Mouse (Mus musculus) hematopoietic stem cell, adult 5-6 weeks (primary cell): ENCODE data around the gene Eif4enif1. TPM values are rescaled to one million over a fixed set of nuclear protein-coding genes. Genes with fewer than 3 reads are reported as not detected.
"Not testable (repeated sequence)": the region's sequence is repeated elsewhere in the genome, so short reads cannot be mapped to it uniquely, and the experiment has no call there.

ENCODE experiments used
- ATAC-seq, 2 experiments: fragments of 125-278 bp in 1 of 2; replicated peaks in 1 of 2; 2 replicates each; pipeline ENCODE4 v1.8.0; 2016 to 2017; ENCODE audit warnings: inconsistent platforms in 2 of 2, mild to moderate bottlenecking in 2 of 2, moderate number of reproducible peaks in 2 of 2, low read depth in 1 of 2, moderate TSS enrichment in 1 of 2; ENCODE audit not compliant: low FRiP score in 2 of 2, poor library complexity in 2 of 2, severe bottlenecking in 2 of 2, insufficient read depth in 1 of 2, low TSS enrichment in 1 of 2
- total RNA-seq: library from RNA; stranded (forward); fragments of 172-1452, 232-1000 nt; gene quantifications from 2 replicates; pipeline ENCODE4 v1.2.3, GENCODE M21; 2017

Gene Eif4enif1
- 43.4 and 54.7 TPM in 2 replicates for total RNA-seq

DNA sequence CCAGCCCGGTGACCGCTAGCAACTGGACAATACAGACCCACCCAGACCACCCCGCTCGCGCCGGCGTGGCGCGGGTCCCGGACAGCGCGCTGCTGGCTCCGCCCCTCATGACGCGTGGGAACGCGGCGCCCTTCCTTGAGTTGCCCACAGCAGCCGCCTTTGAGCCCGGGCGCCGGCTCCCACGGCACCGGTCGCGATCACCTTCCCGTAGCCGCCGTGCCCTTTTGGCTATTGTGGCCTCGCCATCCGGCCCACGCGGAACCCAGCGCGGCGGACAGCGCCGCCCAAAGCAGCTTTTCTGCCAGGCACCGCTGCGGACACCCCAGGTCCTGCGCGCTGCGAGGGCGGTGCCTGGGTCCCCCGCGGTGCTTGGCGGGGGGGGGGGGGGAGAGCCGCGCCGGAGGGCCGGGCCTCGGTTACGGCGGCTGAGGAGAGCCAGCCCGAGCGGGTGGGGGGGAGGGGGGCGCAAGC, at the start of gene Eif4enif1:
Gene Eif4enif1 (plus strand): TSS at position 162 of the 471 bp plus-strand sequence.
- ATAC-seq, result peak in 1 of 2 experiments; percentile 16; a peak in 1 of 4 replicates

DNA sequence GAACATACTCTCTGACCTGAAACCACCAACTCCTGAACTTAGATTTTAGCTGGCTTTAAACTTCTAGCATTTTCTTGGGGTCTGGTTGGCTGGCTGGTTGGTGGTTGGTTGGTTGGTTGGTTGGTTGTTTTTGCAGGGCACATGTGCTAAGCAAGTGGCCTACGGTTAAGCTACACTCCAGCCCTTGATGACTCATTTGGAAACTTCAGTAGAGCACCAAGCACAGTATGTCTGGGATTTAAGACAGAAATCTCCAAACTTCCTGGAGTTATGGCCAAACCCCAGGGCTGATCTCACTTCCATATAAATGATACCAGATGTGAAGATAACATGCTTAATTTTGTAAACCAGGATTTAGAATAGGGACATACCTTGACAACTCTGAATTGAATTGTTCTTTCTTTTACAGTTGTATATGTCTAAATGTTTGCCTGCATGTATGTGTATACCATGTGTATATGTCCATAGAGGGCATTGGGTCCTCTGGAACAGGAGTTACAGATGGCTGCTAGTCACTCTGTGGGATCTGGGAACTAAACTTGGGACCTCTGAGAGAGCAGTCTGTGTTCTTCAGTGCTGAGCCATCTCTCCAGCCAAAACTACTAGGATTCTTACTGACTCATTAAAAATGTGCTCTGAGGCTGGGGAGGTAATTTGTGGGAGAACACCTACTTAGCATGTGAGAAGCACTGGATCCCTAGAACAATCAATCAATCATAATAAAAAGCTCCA, 48.4 kb upstream of the Eif4enif1 start:
- ATAC-seq, result peak in 1 of 2 experiments; percentile 2; a peak in 1 of 4 replicates

GRCm38 (mm10) chr11:3156991-3157390, 45.2 kb upstream of the Eif4enif1 start:
- not testable (repeated sequence) for ATAC-seq

DNA sequence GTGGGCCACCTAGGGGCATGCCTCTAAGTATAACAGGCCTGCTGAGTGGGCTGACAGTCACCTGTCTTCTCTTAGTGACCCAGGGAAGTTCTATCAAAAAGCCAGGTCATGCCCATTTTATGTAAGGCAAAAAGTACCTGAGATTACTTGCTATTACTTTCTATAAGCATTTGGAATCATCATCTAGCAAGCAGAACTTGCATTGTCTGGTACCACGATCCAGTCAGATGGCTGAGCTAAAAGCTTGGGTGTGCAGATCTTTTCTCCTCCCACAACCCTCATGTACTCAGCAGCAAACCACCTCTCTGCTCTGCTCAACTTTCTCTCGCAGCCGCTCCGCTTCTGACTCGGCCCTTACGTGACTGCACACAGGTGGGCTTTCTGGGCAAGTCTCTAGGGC, 44.2 kb upstream of the Eif4enif1 start:
- not testable (repeated sequence) for ATAC-seq

GRCm38 (mm10) chr11:3158800-3159199, 43.4 kb upstream of the Eif4enif1 start:
- ATAC-seq, result not testable (repeated sequence)

DNA sequence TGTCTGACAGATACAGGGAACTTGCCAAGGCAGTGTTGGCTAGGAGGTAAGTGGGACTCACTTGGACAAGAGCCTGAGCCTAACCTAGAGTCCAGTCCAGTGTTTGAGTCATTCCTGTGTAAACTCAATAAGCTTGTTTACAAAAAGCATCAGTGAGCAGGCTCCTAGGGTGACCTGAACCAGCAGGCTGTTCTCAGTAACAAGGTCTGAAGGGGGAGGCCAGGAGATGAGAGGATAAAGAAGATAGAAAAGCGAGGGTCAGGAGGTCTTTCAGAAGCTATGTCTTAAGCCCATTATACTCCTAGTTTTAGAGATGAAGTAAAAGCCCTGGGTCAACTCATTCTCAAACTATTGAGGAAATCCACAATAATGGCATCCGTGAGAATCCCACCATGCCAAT, 40.8 kb upstream of the Eif4enif1 start:
- ATAC-seq, result 0 out of 4 replicates have a peak, but pooled peaks of 1 of the 2 experiments have one; percentile 0

DNA sequence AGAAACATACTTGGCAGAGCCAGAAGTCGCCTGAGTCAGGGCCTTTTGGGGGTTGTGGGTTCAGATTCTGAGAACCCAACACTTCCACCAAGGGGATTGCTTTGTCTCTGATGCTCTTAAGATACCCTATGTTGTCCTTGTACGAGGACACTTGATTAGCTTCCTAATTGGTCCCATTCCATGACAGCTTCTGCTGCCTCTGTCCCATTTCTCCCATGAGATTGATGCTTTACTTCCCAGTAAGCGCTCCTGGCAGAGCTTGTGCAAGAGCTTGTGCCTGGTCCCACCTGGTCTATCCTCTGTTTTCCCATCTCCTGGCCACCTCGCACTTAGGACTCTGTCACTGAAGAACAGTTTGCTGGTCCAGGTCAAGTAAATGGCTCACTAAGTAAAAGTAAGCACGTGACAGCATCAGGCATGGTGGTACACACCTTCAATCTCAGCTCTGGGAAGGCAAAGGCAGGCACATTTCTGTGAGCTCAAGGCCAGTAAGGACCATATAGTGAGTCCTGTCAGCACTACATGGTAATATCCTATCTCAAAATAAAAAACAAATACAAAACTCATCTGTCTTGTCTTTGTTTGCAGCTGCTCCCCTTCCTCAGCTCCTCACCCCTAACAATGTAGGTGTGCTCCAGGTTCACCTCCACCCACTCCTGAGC, 39.8 kb upstream of the Eif4enif1 start:
- ATAC-seq, result peak; percentile 1 to 5; a peak in 2 of 4 replicates

DNA sequence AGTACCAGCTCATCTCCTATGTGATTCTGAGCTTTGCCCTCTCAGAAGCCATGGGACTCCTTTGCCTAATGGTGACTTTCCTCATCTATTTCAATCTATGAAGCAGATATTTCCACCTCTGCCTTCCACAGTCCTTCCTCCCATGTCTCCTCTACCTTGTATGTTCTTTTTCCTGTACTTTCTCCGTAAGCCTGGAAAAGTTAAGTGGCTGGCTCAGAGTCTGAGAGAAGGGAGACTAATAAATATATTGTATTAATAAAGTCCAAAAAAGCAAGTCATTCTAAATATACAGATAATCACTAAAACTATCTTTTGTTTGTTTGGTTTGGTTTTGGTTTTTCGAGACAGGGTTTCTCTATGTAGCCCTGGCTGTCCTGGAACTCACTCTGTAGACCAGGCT, 39.1 kb upstream of the Eif4enif1 start:
- ATAC-seq, result not testable (repeated sequence)

DNA sequence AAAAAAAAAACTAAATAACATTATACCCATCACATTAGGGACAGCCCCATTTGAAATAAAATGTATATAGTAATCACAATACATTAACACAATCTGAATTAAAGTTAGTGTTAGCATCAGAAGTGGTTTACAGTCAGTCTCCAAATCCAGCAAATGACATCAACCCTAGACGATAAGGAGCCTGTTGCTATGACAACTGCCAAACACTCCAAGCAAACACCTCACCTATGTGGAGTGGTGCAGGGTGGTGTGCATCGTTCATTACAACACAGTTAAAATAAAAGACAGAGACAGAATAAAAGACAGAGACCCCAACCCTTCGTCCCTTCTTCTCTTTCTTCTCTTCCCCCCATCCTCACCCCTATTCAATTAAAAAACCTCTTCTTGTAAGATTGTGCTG, 38.5 kb upstream of the Eif4enif1 start:
- ATAC-seq, result not testable (repeated sequence)

DNA sequence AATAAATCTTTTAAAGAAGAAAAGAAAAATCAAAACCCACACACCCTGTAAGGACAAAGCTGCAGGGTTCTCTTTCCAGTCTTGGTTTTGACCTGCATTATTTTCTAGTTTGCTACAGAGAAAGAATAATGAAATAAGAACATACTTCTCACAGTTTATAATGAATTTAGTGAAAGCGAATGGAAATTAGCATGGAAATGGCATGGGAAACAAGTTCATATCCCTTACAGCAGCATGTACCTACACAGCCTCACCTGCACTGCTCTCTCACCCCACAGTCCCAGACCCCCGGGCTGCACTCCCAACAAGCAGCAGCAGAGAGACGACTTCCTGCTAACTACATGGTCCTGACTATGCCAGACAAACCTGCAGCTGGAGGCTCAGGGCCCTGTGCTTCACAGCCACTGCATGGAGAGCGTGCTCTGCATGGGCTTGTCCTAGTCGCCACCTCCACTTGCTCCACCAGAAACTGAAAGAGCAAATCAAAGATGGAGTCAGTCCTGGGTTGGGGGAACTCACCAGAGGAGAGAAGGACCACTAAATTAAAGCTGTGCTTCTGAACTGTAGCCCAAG, 36.9 kb upstream of the Eif4enif1 start:
- peak; percentile 4 to 11; a peak in 3 of 4 replicates for ATAC-seq

DNA sequence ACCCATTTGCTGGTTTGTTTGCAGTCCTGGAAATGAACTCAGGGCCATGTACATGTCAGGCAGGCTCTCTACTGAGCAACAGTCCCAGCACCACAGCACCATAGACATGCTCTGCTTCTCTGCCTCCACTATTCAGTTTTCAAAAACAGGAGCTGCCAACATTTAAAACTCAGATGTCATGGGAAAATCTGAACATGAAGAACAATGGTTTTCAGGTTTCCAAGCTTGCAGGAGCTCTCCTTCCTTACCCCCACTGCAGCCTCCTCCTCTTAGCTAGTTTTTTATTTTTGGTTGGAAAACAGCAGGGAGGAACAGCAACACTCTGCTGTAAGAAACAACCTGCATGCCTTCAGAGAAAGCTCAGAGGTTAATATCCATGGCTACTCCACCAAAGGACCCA, 35.9 kb upstream of the Eif4enif1 start:
- ATAC-seq, result not testable (repeated sequence)

DNA sequence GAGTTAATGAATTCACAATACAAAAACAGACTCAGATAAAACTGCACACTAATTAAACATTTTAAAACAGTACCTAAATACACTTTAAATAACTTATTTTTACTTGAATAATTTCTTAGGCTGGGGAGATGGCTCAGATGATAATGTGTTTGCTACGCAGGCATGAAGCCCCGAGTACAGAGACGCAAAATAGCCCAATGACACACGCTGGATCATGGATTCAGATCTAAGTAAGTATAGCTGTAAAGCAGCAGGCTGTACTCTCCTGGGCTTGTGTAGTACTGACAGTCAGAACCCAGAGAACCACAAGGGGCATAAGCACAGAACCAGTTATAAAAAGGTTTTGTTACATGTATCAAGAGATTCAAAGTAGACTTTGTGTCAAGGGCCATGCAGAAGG, 35.1 kb upstream of the Eif4enif1 start:
- 0 out of 4 replicates have a peak, but pooled peaks have one; percentile 1 to 2 for ATAC-seq

DNA sequence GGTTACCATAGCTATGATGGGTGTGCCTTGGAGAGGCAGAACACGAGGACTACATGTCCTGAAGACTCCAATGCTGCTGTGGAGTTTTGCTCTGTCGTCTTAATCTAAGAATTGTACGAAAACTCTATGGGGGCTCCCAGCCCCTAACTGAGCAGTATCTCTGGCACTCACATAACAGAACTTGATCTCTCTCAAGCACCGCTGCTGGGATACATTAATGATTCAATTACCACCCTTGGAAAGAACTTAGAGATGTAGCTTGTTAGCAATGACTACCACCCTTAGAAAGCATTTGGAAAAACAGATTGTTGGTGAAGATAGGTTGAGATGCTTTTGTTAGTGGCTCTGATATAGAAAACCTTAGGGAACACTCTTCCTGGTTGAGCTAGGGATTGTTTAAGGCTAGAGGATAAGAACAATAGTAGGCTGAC, 34.6 kb upstream of the Eif4enif1 start:
- ATAC-seq, result 0 out of 4 replicates have a peak, but pooled peaks have one; percentile 1

DNA sequence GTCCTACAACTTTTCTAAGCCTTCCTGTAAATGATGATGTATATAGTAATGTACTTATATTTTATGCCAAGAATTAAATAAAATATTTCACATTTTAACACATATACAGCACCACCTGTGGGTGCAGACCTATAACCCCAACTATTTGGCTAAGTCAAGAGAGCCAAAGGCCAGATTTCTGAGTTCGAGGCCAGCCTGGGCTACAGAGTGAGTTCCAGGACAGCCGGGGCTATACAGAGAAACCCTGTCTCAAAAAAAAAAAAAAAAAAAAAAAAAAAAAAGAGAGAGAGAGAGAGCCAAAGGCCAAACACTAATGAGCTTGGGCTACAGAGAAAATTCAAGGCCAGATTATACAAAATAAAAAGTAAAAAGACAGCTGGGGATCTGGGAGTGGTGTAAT, 33.1 kb upstream of the Eif4enif1 start:
- ATAC-seq, result not testable (repeated sequence)

DNA sequence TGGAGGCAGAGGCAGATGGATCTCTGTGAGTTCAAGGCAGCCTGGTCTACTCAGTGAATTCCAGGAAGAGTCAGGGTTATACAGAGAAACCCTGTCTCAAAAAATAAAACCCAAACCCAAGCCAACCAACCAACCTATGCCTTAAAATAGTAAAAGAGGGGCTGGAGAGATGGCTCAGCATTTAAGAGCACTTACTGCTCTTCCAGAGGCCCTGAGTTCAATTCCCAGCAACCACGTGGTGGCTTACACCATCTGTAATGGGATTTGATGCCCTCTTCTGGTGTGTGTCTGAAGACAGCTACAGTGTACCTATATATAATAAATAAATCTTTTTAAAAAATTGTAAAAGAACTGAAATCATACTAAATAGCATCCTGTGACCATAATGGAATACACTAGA, 30.3 kb upstream of the Eif4enif1 start:
- not testable (repeated sequence) for ATAC-seq

DNA sequence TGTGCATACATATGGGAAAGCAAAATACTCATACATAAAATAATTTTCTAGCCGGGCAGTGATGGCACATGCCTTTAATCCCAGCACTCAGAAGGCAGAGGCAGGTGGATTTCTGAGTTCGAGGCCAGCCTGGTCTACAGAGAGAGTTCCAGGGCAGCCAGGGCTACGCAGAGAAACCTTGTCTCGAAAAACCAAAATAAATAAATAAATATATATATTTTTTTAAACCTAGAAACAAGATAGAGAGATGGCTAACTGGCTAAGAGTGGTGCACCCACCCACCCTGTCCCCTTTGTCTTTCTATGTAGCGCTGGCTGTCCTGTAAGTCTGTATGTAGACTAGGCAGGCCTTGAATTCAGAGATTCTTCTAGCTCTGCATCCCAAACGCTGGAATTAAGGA, 29.7 kb upstream of the Eif4enif1 start:
- ATAC-seq, result not testable (repeated sequence)

DNA sequence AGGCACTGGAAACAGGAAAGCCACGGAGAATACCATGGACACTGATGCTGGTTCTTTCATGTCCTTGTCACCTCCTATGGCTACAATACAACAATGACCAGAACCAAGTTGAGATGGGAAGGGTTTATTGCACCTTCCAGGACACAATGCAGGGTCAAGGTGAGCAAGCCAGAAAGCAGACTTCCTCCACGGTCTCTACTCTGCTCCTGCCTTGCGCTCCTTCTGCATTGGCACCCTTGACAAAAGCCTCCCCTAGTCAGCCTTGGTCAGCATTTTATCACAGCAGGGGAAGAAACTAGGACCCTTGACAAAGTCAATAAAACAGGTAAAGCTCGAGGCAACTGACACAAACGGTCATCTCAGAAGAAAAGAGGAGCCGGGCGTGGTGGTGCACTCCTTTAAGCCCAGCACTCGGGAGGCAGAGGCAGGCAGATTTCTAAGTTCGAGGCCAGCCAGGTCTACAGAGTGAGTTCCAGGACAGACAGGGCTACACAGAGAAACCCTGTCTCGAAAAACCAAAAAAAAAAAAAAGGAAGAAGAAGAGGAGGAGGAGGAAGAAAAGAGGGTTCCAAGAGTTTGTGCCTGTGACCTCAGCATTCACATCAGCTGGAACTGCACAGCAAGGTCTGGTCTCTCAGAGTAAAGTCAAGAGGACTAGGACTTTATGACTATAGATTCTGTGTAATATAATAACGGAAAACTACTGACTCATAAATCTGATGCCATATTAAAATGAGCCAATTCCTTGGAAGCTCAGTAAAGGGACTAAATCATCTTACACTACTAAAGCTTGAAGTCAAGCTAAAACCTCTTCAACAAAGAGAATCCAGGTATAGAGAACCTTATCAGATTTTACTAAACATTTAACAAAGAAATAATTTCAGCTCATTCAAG, 28.5 kb upstream of the Eif4enif1 start:
- peak; percentile 9 to 31; a peak in 3 of 4 replicates for ATAC-seq
